Mouse (Mus musculus) embryonic fibroblast, embryonic 13.5 days (primary cell): ENCODE data around the gene Traf2. TPM values are rescaled to one million over a fixed set of nuclear protein-coding genes. Genes with fewer than 3 reads are reported as not detected.

Source experiments
- H3K27ac ChIP-seq: 2 replicates; pipeline ENCODE4 v1.5.1; 2012; ENCODE audit warnings: low read length, control low read depth, inconsistent platforms; ENCODE audit not compliant: insufficient read depth
- H3K4me1 ChIP-seq: 2 replicates; pipeline ENCODE4 v1.6.1; 2011; ENCODE audit warnings: low read length; ENCODE audit not compliant: control insufficient read depth, insufficient read depth
- H3K4me3 ChIP-seq: 2 replicates; pipeline ENCODE4 v1.5.1; 2011; ENCODE audit warnings: mild to moderate bottlenecking, control low read depth, low read length; ENCODE audit not compliant: insufficient read depth
- CTCF ChIP-seq: IDR thresholded peaks from 2 replicates; pipeline ENCODE4 v1.5.1; 2011; ENCODE audit warnings: mild to moderate bottlenecking, control low read depth, low read length, moderate library complexity, borderline replicate concordance; ENCODE audit not compliant: insufficient read depth
- POLR2A ChIP-seq: IDR thresholded peaks from 2 replicates; pipeline ENCODE4 v1.6.1; 2011; ENCODE audit warnings: low read depth, mild to moderate bottlenecking, control low read depth, low read length, moderate library complexity
- polyA plus RNA-seq: library from polyadenylated mRNA; stranded (reverse); fragments of >200 nt; gene quantifications from 2 replicates; pipeline ENCODE4 v1.2.4, GENCODE M21; 2011; ENCODE audit warnings: low read depth; ENCODE audit not compliant: missing spikeins, insufficient read length

The Traf2 gene
- polyA plus RNA-seq, 1 experiment: 13.1 TPM

DNA sequence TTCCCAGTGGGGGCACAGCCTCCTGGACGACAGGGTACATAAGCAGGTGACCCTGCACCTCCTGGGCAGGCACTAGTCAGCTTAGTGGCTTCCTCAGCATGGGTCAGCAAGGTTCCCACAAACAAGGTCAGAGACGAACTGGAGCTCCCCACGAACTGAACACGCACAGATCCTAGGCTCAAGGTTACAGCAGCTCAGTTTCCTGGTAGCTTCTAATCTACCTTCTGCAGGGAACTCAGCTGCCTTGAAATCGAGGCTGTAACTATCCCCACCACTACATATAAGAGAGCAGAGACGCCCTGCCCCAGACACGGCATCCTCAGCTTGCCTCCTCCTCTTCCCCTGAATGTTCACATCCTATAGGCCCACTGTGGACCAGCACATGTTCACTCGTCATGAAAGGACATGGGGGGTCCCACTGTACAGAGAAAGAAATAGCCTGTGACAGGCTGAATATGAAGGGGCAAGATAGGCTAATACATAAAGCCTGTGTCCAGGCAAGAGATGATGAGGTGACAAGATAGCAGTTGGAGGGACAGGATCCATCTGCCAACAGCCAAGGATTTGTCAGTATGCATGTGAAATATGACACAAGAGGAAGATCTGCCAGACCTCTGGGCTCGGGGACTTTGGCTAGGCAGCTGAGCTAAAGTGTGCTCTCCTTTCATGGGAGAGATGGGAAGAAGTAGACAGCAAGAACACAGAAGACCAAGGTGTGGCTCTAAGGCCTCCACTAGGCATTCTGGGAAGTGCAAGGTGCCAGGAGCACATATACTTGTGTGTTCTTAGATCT, 20.0 kb downstream of the Traf2 start:
- H3K27ac ChIP-seq: no peak overlapping the region
- TF ChIP-seq CTCF (no peak), POLR2A (no peak)

GRCm38 (mm10) chr2:25509912-25510311, 36.8 kb downstream of the Traf2 start:
- Histone ChIP-seq H3K27ac (no peak overlapping the region), H3K4me1 (no peaks in the 10 kb centered on the region), H3K4me3 (no peak overlapping the region)
- peak; percentile 21; the same call in 1 of the 2 replicates for TF ChIP-seq CTCF
- no peak for TF ChIP-seq POLR2A

More for the DNA sequence above, 20.0 kb downstream of the Traf2 start:
- Histone ChIP-seq H3K4me3 (no peak overlapping the region), H3K4me1 (no peaks in the 10 kb centered on the region)

DNA sequence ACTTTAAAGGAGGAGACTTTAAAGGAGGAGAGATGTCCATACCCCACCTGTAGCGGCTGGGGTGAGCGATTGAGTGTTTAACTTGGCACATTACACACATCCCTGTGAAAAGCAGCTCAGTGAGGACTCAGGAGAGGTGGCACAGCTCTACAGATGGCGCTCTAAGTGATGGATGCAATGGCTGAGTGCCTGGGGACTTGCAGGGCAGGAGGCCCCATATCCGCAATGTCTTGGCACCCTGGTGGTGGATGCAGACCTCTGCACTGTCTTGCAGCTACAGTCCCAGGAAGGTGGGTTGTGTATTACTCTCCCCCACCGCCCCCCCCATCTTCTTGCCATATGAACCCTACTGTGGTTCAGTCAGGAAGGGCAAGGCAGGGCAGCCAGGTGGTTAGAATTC, 39.8 kb downstream of the Traf2 start:
- Histone ChIP-seq H3K4me1 (no peaks in the 10 kb centered on the region), H3K27ac (no peak overlapping the region), H3K4me3 (no peak overlapping the region)
- peak; percentile 25; the same call in 1 of the 2 replicates for TF ChIP-seq CTCF
- TF ChIP-seq POLR2A: no peak

DNA sequence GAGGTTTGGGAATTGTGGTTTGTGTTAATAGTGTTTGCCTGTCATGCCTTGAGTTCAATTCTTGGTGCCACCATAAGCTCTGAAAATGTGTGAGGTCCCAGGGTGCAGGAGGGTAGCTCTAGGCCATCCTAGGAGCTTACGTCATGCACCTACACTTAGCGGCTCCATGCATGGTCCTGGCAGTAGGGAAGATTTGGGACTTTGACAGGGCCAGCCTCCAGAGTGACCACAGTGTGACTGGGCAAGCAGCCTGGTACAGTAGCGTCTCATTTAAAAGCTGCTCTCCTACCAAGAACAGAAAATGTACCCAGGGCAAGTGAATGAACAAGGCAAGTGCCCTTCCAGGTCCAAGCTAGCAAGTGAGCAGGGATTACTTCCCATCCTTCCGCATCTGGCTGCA, 40.9 kb downstream of the Traf2 start:
- TF ChIP-seq CTCF (no peak), POLR2A (no peak)
- no peaks in the 10 kb centered on the region for H3K4me1 ChIP-seq
- no peak overlapping the region for H3K27ac ChIP-seq
- H3K4me3 ChIP-seq: no peak overlapping the region

- Histone ChIP-seq H3K4me3 (no peak overlapping the region), H3K27ac (no peak overlapping the region), H3K4me1 (no peaks in the 10 kb centered on the region)
- TF ChIP-seq CTCF (no peak), POLR2A (no peak)
These were observed 41.7 kb downstream of the Traf2 start for GRCm38 (mm10) chr2:25505000-25505399.

- Histone ChIP-seq H3K4me1 (no peaks in the 10 kb centered on the region), H3K27ac (no peak overlapping the region), H3K4me3 (no peak overlapping the region)
- no peak for TF ChIP-seq CTCF
- TF ChIP-seq POLR2A: no peak
These were observed 42.2 kb downstream of the Traf2 start for GRCm38 (mm10) chr2:25504538-25504937.

GRCm38 (mm10) chr2:25502726-25503125, 44.0 kb downstream of the Traf2 start:
- TF ChIP-seq POLR2A (no peak), CTCF (no peak)

GRCm38 (mm10) chr2:25501593-25502486, 44.9 kb downstream of the Traf2 start, which contains the start of gene C8g:
TSS of gene C8g (minus strand) at chr2:25501719.
- TF ChIP-seq CTCF: no peak
- no peak for TF ChIP-seq POLR2A
- peak within 1 kb of the TSS; percentile 80 for H3K4me3 ChIP-seq
- peak within 1 kb of the TSS; percentile 6; the same call in 1 of the 2 replicates for H3K27ac ChIP-seq
- no peaks in the 10 kb centered on the region for H3K4me1 ChIP-seq

More at GRCm38 (mm10) chr2:25502726-25503125, 44.0 kb downstream of the Traf2 start:
- Histone ChIP-seq H3K4me3 (no peak overlapping the region), H3K4me1 (no peaks in the 10 kb centered on the region), H3K27ac (no peak overlapping the region)

DNA sequence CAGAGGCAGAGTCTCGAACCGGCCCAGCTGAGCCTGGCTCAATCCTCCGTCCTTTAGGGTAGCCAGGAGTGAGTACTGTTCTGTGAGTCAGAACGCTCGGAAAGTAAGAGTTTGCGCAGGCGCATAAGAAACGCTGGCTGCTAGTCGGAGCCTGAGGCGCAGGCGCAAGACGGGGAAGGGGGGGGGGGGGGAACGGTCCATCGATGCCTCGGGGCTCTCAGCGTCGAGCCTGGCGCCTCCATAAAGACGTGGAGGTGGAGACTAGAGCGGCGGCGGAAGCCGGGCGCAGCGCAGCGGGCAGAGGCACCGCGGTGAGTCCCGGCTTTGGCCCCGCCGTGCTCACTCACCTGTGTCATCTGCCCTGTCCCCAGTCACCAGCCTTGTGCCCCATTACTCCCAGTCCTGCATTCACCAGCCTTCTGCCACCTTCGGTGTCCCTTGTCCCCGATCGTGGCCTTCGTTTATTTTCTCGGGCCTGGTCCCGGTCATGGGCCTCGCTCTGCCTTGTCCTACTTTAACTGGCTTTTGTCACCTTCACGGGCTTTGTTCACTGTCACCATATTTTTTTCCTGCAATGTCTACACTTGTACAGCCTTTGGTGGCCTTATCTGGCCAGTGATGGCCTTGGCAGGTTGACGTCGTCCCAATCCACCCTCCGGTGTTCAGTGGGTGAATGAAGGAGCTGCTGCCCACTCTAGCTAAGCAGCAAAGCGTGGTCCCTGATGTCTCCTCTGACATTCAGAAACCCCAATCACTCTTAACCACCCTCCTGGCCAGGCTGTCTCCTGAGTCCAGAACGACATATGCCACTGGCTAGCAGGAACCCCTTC, 45.9 kb downstream of the Traf2 start, which contains the start of gene Fbxw5:
Fbxw5 (plus strand) TSS at position 175 of the 830 bp plus-strand sequence.
- Histone ChIP-seq H3K4me3 (peak within 1 kb of the TSS; percentile 80), H3K27ac (peak within 1 kb of the TSS; percentile 6; the same call in 1 of the 2 replicates), H3K4me1 (no peaks in the 10 kb centered on the region)
- TF ChIP-seq POLR2A: peak; percentile 78
- no peak for TF ChIP-seq CTCF
